Mouse (Mus musculus) ovary, postnatal 36 days (tissue): ENCODE measurements around the gene Ext2.

Source experiments
- DNase-seq: peaks from one replicate; pipeline ENCODE4 v3.0.0; 2022; ENCODE audit warnings: low spot score, mixed read lengths

Gene Ext2

DNA sequence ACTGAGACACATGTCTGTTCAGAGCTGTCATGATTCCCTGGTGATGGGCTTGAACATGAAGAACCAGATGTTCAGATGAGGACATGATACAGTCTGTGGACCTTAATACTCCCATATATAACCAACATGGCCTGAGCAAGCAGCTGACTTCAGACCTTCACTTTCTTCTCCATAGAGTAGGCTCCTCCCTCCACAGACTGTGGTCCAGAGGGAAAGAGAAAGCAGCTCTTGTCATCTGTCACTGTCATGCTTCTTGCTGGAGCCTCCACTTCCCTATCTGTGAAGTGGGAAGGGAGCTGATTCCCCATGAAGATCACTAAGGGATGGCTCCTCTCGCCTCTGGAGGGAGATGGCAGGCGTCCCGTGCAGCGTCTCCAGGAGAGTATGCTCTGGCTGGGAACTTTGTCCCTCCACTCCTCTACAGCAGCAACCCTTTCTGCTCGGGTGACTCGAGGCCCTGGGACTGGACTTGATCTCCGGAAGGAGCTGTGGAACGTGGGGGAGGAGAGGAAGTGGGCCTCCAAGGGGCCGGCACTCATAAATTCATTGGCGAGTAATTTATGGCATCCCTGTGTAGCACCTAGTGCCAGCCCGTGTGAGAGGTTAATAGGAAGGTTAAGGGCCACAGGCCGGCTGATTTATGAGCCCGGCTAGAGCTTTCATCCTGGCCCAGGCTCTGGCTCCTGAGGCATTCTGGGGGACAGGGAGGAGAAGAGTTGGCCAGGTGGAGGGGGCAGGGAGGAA is 197.5 kb downstream of the Ext2 start:
- DNase-seq: no peak

DNA sequence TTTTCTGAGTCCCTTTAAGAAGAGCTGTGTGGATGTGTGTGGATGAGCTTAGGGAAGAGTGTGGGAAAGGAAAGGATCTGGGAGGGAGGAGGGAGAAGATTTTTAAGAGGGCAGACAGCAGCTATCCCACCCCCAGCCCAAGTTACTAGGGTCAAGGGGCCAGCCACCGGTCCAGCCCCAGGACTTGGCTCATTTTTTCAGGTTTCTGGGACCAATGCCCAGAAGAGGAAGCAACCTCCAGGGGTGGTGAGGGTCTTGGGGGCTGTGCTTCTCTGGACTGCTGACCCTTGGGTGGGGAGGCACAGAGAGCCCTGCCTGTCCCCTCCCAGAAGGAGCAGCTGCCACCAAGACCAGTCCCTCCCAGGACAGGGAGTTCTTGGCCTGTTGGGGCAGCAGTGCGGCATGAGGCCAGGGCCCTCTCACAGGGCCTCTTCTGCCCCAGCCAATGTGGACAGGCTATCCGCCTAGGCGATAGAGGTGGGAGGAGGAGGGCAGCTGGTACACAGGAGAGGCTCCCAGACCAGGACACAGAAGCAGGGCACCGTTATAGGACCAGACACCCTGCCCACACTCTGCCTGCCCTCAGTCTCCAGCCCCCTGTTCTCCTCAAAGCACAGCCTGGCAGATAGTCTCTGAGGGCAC is 203.0 kb downstream of the Ext2 start:
- no peak for DNase-seq

- no peak for DNase-seq
These were observed 203.7 kb downstream of the Ext2 start for GRCm38 (mm10) chr2:93618447-93619199.

GRCm38 (mm10) chr2:93615845-93616689 is 206.3 kb downstream of the Ext2 start:
- DNase-seq: no peak

GRCm38 (mm10) chr2:93613020-93613419 is 209.3 kb downstream of the Ext2 start:
- no peak for DNase-seq
